Mouse (Mus musculus) T-helper 1 cell (primary cell): ENCODE results near the gene Slc1a5.

Experiments
- in situ Hi-C: fragments of 300-600 bp; cut with MboI, MseI; formaldehyde crosslinking; loops from one replicate; pipeline ENCODE4 v1.15.1; 2025; ENCODE audit warnings: high pct_unique_total_duplicates

Slc1a5 gene

GRCm38 (mm10) chr7:16817693-16818092, 36.6 kb downstream of the Slc1a5 start:
- in situ Hi-C loops: no loop called here

GRCm38 (mm10) chr7:16819794-16820193, 38.7 kb downstream of the Slc1a5 start:
- in situ Hi-C loops: no loop called here

GRCm38 (mm10) chr7:16820271-16820763, 39.2 kb downstream of the Slc1a5 start:
- in situ Hi-C loops: no loop called here

- in situ Hi-C loops: no loop called here
Observed at GRCm38 (mm10) chr7:16821091-16821490, 40.0 kb downstream of the Slc1a5 start.

GRCm38 (mm10) chr7:16821669-16822101, 40.5 kb downstream of the Slc1a5 start:
- in situ Hi-C loops: no loop called here

- in situ Hi-C loops: no loop called here
Observed at GRCm38 (mm10) chr7:16823734-16824133, 42.6 kb downstream of the Slc1a5 start.

GRCm38 (mm10) chr7:16825785-16826184, 44.6 kb downstream of the Slc1a5 start:
- in situ Hi-C loops: no loop called here

GRCm38 (mm10) chr7:16826571-16826970, 45.4 kb downstream of the Slc1a5 start:
- in situ Hi-C loops: no loop called here

GRCm38 (mm10) chr7:16827274-16827673, 46.1 kb downstream of the Slc1a5 start:
- in situ Hi-C loops: no loop called here

GRCm38 (mm10) chr7:16830449-16830848, 49.3 kb downstream of the Slc1a5 start:
- in situ Hi-C loops: no loop called here

- in situ Hi-C loops: no loop called here
Observed at GRCm38 (mm10) chr7:16837916-16838803, 57.0 kb downstream of the Slc1a5 start.

GRCm38 (mm10) chr7:16838804-16839426, 57.8 kb downstream of the Slc1a5 start:
- in situ Hi-C loops: no loop called here

- in situ Hi-C loops: no loop called here
Observed at GRCm38 (mm10) chr7:16839427-16840108, 58.4 kb downstream of the Slc1a5 start.

- in situ Hi-C loops: no loop called here
Observed at GRCm38 (mm10) chr7:16840109-16840491, 59.0 kb downstream of the Slc1a5 start.

- in situ Hi-C loops: no loop called here
Observed at GRCm38 (mm10) chr7:16841078-16841477, 59.9 kb downstream of the Slc1a5 start.

- in situ Hi-C loops: no loop called here
Observed at GRCm38 (mm10) chr7:16841561-16842560, 60.7 kb downstream of the Slc1a5 start.

GRCm38 (mm10) chr7:16842645-16843063, 61.5 kb downstream of the Slc1a5 start, which contains the start of gene Prkd2:
Gene Prkd2, plus strand, starts transcription at chr7:16842902.
- in situ Hi-C loops: no loop called here

- in situ Hi-C loops: no loop called here
Observed at GRCm38 (mm10) chr7:16843441-16844171, 62.5 kb downstream of the Slc1a5 start.

GRCm38 (mm10) chr7:16844696-16845071, 63.5 kb downstream of the Slc1a5 start:
- in situ Hi-C loops: no loop called here
